In genomic region chr7:105058951-105059350, GRCm38 (mm10) we compare ENCODE assay signal across 28 mouse cellular contexts. TPM values are rescaled to one million over a fixed set of nuclear protein-coding genes. Genes with fewer than 3 reads are reported as not detected.
DNase-seq lines count a peak whose midpoint lies in the region; ATAC-seq and TF ChIP-seq lines count a peak whose summit lies in the region.
"Had no signal": no experiment of that assay in that cellular context is flagged by ENCODE, and none has a peak within 500 bp of the region (broad histone marks: within the 10 kb centered on the region; RNA-seq: fewer than 3 reads in every experiment).

No protein-coding gene starts in this region.

- peak; percentile 25; the same call in 1 of the 2 replicates for TF ChIP-seq CTCF in kidney, postnatal 0 days (IDR thresholded peaks at IDR 0.05; ENCODE audit: low read depth)
- no peak for TF ChIP-seq CTCF in cerebellum, adult 2 months (IDR thresholded peaks at IDR 0.05; ENCODE audit: borderline replicate concordance, insufficient read depth, low read depth, low read length)

- peak; percentile 0 for DNase-seq in embryo, embryonic 11 days
- DNase-seq in embryo, embryonic 10.5 days (ENCODE audit: low spot score): no peak
- no peak for DNase-seq in kidney, postnatal 0 days (ENCODE audit: low spot score)
- no peak for DNase-seq in kidney, adult 11 months
- DNase-seq in retina, embryonic 14.5 days (ENCODE audit: low spot score): peak; percentile 1
- DNase-seq in retina, postnatal 1 day: no peak
- no peak for DNase-seq in cerebellum, adult 2 months
- no peak for DNase-seq in right cerebral cortex, adult 18-20 months
- DNase-seq: adrenal gland, postnatal 10 days; cerebellum, adult 9-10 months; kidney, adult 2 months; kidney, postnatal 10 days; liver, embryonic 13.5 days; lung, adult 2 months; right cerebral cortex, postnatal 14 days; spleen, adult 18-20 months had no signal

- H3K9ac ChIP-seq in kidney, postnatal 0 days (ENCODE audit: low read depth, low read length): no peak overlapping the region
- H3K9ac ChIP-seq: liver, embryonic 13.5 days; neural tube, embryonic 15.5 days had no signal

- H3K27me3 ChIP-seq in kidney, postnatal 0 days (ENCODE audit: insufficient read depth, low read length): no peaks in the 10 kb centered on the region
- H3K27me3 ChIP-seq in cerebellum, adult 2 months (ENCODE audit: control insufficient read depth, insufficient read depth, low read length): no peaks in the 10 kb centered on the region
- H3K27me3 ChIP-seq: liver, embryonic 13.5 days; neural tube, embryonic 15.5 days had no signal

- no peak for TF ChIP-seq POLR2A in cerebellum, adult 2 months (IDR thresholded peaks at IDR 0.05; ENCODE audit: borderline replicate concordance, insufficient read depth, low read length)

- no peak overlapping the region for H3K4me3 ChIP-seq in kidney, postnatal 0 days (replicated peaks; ENCODE audit: low read depth, low read length)
- no peak overlapping the region for H3K4me3 ChIP-seq in cerebellum, adult 2 months (replicated peaks; ENCODE audit: insufficient read depth, low read depth, low read length)
- H3K4me3 ChIP-seq: embryonic facial prominence, embryonic 10.5 days; forebrain, embryonic 10.5 days; hindbrain, embryonic 10.5 days; liver, embryonic 13.5 days; neural tube, embryonic 15.5 days had no signal

- no peak for ATAC-seq in kidney, postnatal 0 days (replicated peaks; ENCODE audit: low FRiP score, low read depth)
- ATAC-seq: activated CD4-positive, CD25-positive, alpha-beta regulatory T cell, adult 4 months; CD4-positive, CD25-positive, alpha-beta regulatory T cell, adult 4 months had no signal

- H3K4me1 ChIP-seq in kidney, postnatal 0 days (replicated peaks; ENCODE audit: insufficient read depth, low read length): no peaks in the 10 kb centered on the region
- H3K4me1 ChIP-seq in cerebellum, adult 2 months (ENCODE audit: control insufficient read depth, insufficient read depth, low read length): no peaks in the 10 kb centered on the region
- H3K4me1 ChIP-seq: embryonic facial prominence, embryonic 10.5 days; forebrain, embryonic 10.5 days; hindbrain, embryonic 10.5 days; liver, embryonic 13.5 days; neural tube, embryonic 15.5 days had no signal

- no peak overlapping the region for H3K4me2 ChIP-seq in kidney, postnatal 0 days (ENCODE audit: low read length)
- H3K4me2 ChIP-seq: heart, embryonic 11.5 days; liver, embryonic 13.5 days; neural tube, embryonic 15.5 days had no signal

- no peak overlapping the region for H3K27ac ChIP-seq in kidney, postnatal 0 days
- no peak overlapping the region for H3K27ac ChIP-seq in cerebellum, adult 2 months (ENCODE audit: insufficient read depth, low read length)
- H3K27ac ChIP-seq: embryonic facial prominence, embryonic 10.5 days; forebrain, embryonic 10.5 days; hindbrain, embryonic 10.5 days; liver, embryonic 13.5 days; neural tube, embryonic 15.5 days had no signal

- H3K9me3 ChIP-seq in kidney, postnatal 0 days (replicated peaks; ENCODE audit: low read length): no peaks in the 10 kb centered on the region
- H3K9me3 ChIP-seq: embryonic facial prominence, embryonic 10.5 days; forebrain, embryonic 10.5 days; G1E; hindbrain, embryonic 10.5 days; liver, embryonic 13.5 days; neural tube, embryonic 15.5 days had no signal

- no peaks in the 10 kb centered on the region for H3K36me3 ChIP-seq in kidney, postnatal 0 days (ENCODE audit: insufficient read depth, low read length)
- H3K36me3 ChIP-seq: embryonic facial prominence, embryonic 10.5 days; forebrain, embryonic 10.5 days; G1E; hindbrain, embryonic 10.5 days; liver, embryonic 13.5 days; neural tube, embryonic 15.5 days had no signal

RNA-seq across cellular contexts. Expression of gene Olfr678, which starts 5.3 kb away (rescaled TPM):
- polyA plus RNA-seq in kidney, postnatal 0 days (2015; fragmentation: Nextera tagmentation; extraction: Ambion mirVana): not detected in 2 replicates
- polyA plus RNA-seq in cerebellum, adult 2 months (2012; rRNA removed): not detected in 2 replicates
- polyA plus RNA-seq: activated CD4-positive, CD25-positive, alpha-beta regulatory T cell, adult 4 months; CD4-positive, CD25-positive, alpha-beta regulatory T cell, adult 4 months; embryonic facial prominence, embryonic 10.5 days; forebrain, embryonic 10.5 days; G1E; heart, embryonic 11.5 days; heart, postnatal 0 days; hindbrain, embryonic 10.5 days; kidney, adult 2 months; limb, embryonic 14.5 days; liver, embryonic 13.5 days; lung, adult 2 months; neural tube, embryonic 15.5 days; testis, adult 2 months; urinary bladder, adult 2 months had no signal

RNA-seq across cellular contexts. Expression of gene Olfr677, which starts 7.8 kb away (rescaled TPM):
- polyA plus RNA-seq in kidney, postnatal 0 days (2015; fragmentation: Nextera tagmentation; extraction: Ambion mirVana): not detected in 2 replicates
- polyA plus RNA-seq in cerebellum, adult 2 months (2012; rRNA removed): not detected in 2 replicates
- polyA plus RNA-seq: activated CD4-positive, CD25-positive, alpha-beta regulatory T cell, adult 4 months; CD4-positive, CD25-positive, alpha-beta regulatory T cell, adult 4 months; embryonic facial prominence, embryonic 10.5 days; forebrain, embryonic 10.5 days; G1E; heart, embryonic 11.5 days; heart, postnatal 0 days; hindbrain, embryonic 10.5 days; kidney, adult 2 months; limb, embryonic 14.5 days; liver, embryonic 13.5 days; lung, adult 2 months; neural tube, embryonic 15.5 days; testis, adult 2 months; urinary bladder, adult 2 months had no signal

RNA-seq across cellular contexts. Expression of gene Olfr679, which starts 22.1 kb away (rescaled TPM):
- not detected in 2 replicates for polyA plus RNA-seq in kidney, postnatal 0 days (2015; fragmentation: Nextera tagmentation; extraction: Ambion mirVana)
- polyA plus RNA-seq in cerebellum, adult 2 months (2012; rRNA removed): not detected in 2 replicates
- polyA plus RNA-seq: activated CD4-positive, CD25-positive, alpha-beta regulatory T cell, adult 4 months; CD4-positive, CD25-positive, alpha-beta regulatory T cell, adult 4 months; forebrain, embryonic 10.5 days; G1E; heart, embryonic 11.5 days; heart, postnatal 0 days; hindbrain, embryonic 10.5 days; kidney, adult 2 months; limb, embryonic 14.5 days; liver, embryonic 13.5 days; lung, adult 2 months; neural tube, embryonic 15.5 days; testis, adult 2 months; urinary bladder, adult 2 months had no signal

RNA-seq across cellular contexts. Expression of gene Olfr676, which starts 26.5 kb away (rescaled TPM):
- not detected in 2 replicates for polyA plus RNA-seq in kidney, postnatal 0 days (2015; fragmentation: Nextera tagmentation; extraction: Ambion mirVana)
- not detected in 2 replicates for polyA plus RNA-seq in cerebellum, adult 2 months (2012; rRNA removed)
- polyA plus RNA-seq: activated CD4-positive, CD25-positive, alpha-beta regulatory T cell, adult 4 months; CD4-positive, CD25-positive, alpha-beta regulatory T cell, adult 4 months; embryonic facial prominence, embryonic 10.5 days; forebrain, embryonic 10.5 days; G1E; heart, embryonic 11.5 days; heart, postnatal 0 days; hindbrain, embryonic 10.5 days; kidney, adult 2 months; limb, embryonic 14.5 days; liver, embryonic 13.5 days; lung, adult 2 months; neural tube, embryonic 15.5 days; testis, adult 2 months; urinary bladder, adult 2 months had no signal

RNA-seq across cellular contexts. Expression of gene Olfr675, which starts 30.7 kb away (rescaled TPM):
- not detected in 2 replicates for polyA plus RNA-seq in kidney, postnatal 0 days (2015; fragmentation: Nextera tagmentation; extraction: Ambion mirVana)
- polyA plus RNA-seq in cerebellum, adult 2 months (2012; rRNA removed): not detected in 2 replicates
- polyA plus RNA-seq: activated CD4-positive, CD25-positive, alpha-beta regulatory T cell, adult 4 months; CD4-positive, CD25-positive, alpha-beta regulatory T cell, adult 4 months; embryonic facial prominence, embryonic 10.5 days; forebrain, embryonic 10.5 days; G1E; heart, embryonic 11.5 days; heart, postnatal 0 days; hindbrain, embryonic 10.5 days; kidney, adult 2 months; limb, embryonic 14.5 days; liver, embryonic 13.5 days; lung, adult 2 months; neural tube, embryonic 15.5 days; testis, adult 2 months; urinary bladder, adult 2 months had no signal

Comparison
In these comparisons a context has a peak if more than half of its experiments do, and no peak if none do; other contexts are left out.
1. DNase-seq: peak in embryo, embryonic 11 days (single experiment) and retina, embryonic 14.5 days (single experiment); none in embryo, embryonic 10.5 days (single experiment), kidney, postnatal 0 days (single experiment), kidney, adult 11 months (single experiment), retina, postnatal 1 day (single experiment), cerebellum, adult 2 months (0 of 2) and right cerebral cortex, adult 18-20 months (single experiment).